Mouse (Mus musculus) midbrain, embryonic 15.5 days (tissue): Measurements from ENCODE around the gene Psen1. TPM values are rescaled to one million over a fixed set of nuclear protein-coding genes. Genes with fewer than 3 reads are reported as not detected.

Source experiments
- polyA plus RNA-seq: library from polyadenylated mRNA; unstranded; fragments of >200 nt; fragmentation: Nextera tagmentation; extraction: Ambion mirVana; gene quantifications from 2 replicates; pipeline ENCODE4 v1.2.1, GENCODE M21; 2015

Psen1 gene
- polyA plus RNA-seq, 1 experiment from 2014 or later = 74.7 TPM

Other genes with a start within 250 kb of the Psen1 start
- gene Dpf3, start 200.4 kb upstream of the Psen1 start, polyA plus RNA-seq = 25.0 and 26.9 TPM in 2 replicates
- gene Dcaf4, start 167.7 kb upstream of the Psen1 start, polyA plus RNA-seq = 45.8 and 51.4 TPM in 2 replicates
- 30.4 and 31.7 TPM in 2 replicates for gene Zfyve1, start 90.9 kb upstream of the Psen1 start, polyA plus RNA-seq
- 248 and 266 TPM in 2 replicates for gene Rbm25, start 56.9 kb upstream of the Psen1 start, polyA plus RNA-seq
- gene Papln, start 75.5 kb downstream of the Psen1 start, polyA plus RNA-seq = 0.22 and 0.28 TPM in 2 replicates
- gene Numb, start 233.8 kb downstream of the Psen1 start, polyA plus RNA-seq = 16.0 and 17.5 TPM in 2 replicates